Mouse (Mus musculus) G1E (cell line): ENCODE measurements around the gene Gphn. TPM values are rescaled to one million over a fixed set of nuclear protein-coding genes. Genes with fewer than 3 reads are reported as not detected.

Experiments used
- ATAC-seq: 2 replicates; pipeline ENCODE4 v1.8.0; 2016; ENCODE audit warnings: mild to moderate bottlenecking; ENCODE audit not compliant: insufficient number of reproducible peaks, poor library complexity, low FRiP score, severe bottlenecking; ENCODE audit errors: extremely low read depth
- DNase-seq: peaks from one replicate; pipeline ENCODE4 v3.0.0; 2012; ENCODE audit warnings: low spot score
- H3K27me3 ChIP-seq: 2 replicates; pipeline ENCODE4 v1.6.1; 2012; ENCODE audit warnings: mild to moderate bottlenecking, low read length, inconsistent platforms; ENCODE audit not compliant: insufficient read depth
- H3K36me3 ChIP-seq: replicated peaks from 2 replicates; pipeline ENCODE3; 2012; ENCODE audit warnings: mild to moderate bottlenecking, inconsistent platforms
- H3K4me1 ChIP-seq: 2 replicates; pipeline ENCODE4 v1.6.1; 2012; ENCODE audit warnings: low read depth, low read length, inconsistent platforms, mixed read lengths; ENCODE audit not compliant: insufficient read depth
- H3K4me3 ChIP-seq: 2 replicates; pipeline ENCODE4 v1.5.1; 2012; ENCODE audit warnings: low read depth, mild to moderate bottlenecking, inconsistent platforms, low read length, moderate library complexity, mixed read lengths
- H3K9me3 ChIP-seq: replicated peaks from 2 replicates; pipeline ENCODE4 v1.6.1; 2012; ENCODE audit warnings: inconsistent platforms
- CTCF ChIP-seq: IDR thresholded peaks from 2 replicates; pipeline ENCODE4 v1.5.1; 2012; ENCODE audit warnings: low read depth, low read length, inconsistent platforms, mixed read lengths
- GATA1 ChIP-seq: IDR thresholded peaks from 2 replicates; pipeline ENCODE4 v1.6.1; 2012; ENCODE audit warnings: borderline replicate concordance, low read length, inconsistent platforms, mixed read lengths
- GATA2 ChIP-seq: IDR thresholded peaks from 2 replicates; pipeline ENCODE4 v1.6.1; 2012; ENCODE audit warnings: low read depth, low read length, inconsistent platforms, borderline replicate concordance
- POLR2AphosphoS5 ChIP-seq: IDR thresholded peaks from 2 replicates; pipeline ENCODE4 v1.6.1; 2012; ENCODE audit warnings: low read depth, low read length, inconsistent platforms; ENCODE audit not compliant: insufficient replicate concordance
- TAL1 ChIP-seq: conservative IDR thresholded peaks from 2 replicates; pipeline ENCODE4 v1.6.1; 2012; ENCODE audit warnings: low read depth, low read length, inconsistent platforms, mixed read lengths
- polyA plus RNA-seq: library from polyadenylated mRNA; stranded (reverse); fragments of >175 nt; gene quantifications from 2 replicates; pipeline ENCODE4 v1.2.3, GENCODE M21; 2012
- total RNA-seq, 2 experiments: library from RNA; stranded (forward) in 1 of 2; stranded (reverse) in 1 of 2; fragments of 200-1000 nt in 1 of 2; fragments of >200 nt in 1 of 2; fragmentation: Nextera tagmentation in 1 of 2; gene quantifications; 2 replicates each; pipeline ENCODE4 v1.2.3; 2014 to 2017

Gene Gphn
- total and polyA plus RNA-seq, 3 experiments: 18.9 to 68.3 (median 29.1) TPM

DNA sequence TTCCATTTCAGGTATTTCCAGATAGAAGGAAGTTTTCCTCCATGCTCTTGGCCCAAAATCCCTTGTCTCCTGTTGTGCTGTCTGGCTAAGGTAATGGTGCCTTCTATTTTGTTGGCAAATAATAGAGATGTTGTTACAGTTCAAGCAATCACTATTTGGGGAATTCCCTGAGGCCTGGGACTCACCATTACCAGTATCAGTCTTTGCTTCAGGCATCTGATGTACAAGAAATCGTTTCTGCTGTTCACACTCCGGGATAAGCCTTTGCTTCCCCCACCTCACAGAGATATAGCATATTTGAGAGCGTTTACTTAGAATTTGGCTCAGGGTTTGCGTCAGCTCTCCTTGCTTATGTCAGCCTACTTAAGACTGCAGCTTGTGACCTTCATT is 19.6 kb upstream of the Gphn start:
- Histone ChIP-seq H3K27me3 (peaks cover 3% of the 10 kb centered on the region; the same call in 1 of the 2 replicates), H3K4me3 (no peak overlapping the region)

GRCm38 (mm10) chr12:78209856-78210255 is 16.3 kb upstream of the Gphn start:
- no peaks in the 10 kb centered on the region for H3K36me3 ChIP-seq
- no peaks in the 10 kb centered on the region for H3K27me3 ChIP-seq
- no peaks in the 10 kb centered on the region for H3K9me3 ChIP-seq
- TF ChIP-seq POLR2AphosphoS5 (no peak), GATA1 (no peak), GATA2 (no peak), CTCF (no peak), TAL1 (no peak)
- H3K4me3 ChIP-seq: no peak overlapping the region
- peaks cover 4% of the 10 kb centered on the region; the same call in 1 of the 2 replicates for H3K4me1 ChIP-seq
- ATAC-seq (no peak), DNase-seq (no peak)

More for the DNA sequence above, 19.6 kb upstream of the Gphn start:
- ATAC-seq (no peak), DNase-seq (no peak)
- TF ChIP-seq GATA1: no peak
- TF ChIP-seq GATA2: no peak
- TF ChIP-seq TAL1: no peak
- no peak for TF ChIP-seq CTCF
- Histone ChIP-seq H3K36me3 (no peaks in the 10 kb centered on the region), H3K9me3 (no peaks in the 10 kb centered on the region), H3K4me1 (peaks cover 4% of the 10 kb centered on the region; the same call in 1 of the 2 replicates)

- no peaks in the 10 kb centered on the region; the same call in 1 of the 2 replicates for H3K4me1 ChIP-seq
- H3K36me3 ChIP-seq: peaks cover 3% of the 10 kb centered on the region
- TF ChIP-seq CTCF: no peak
- TF ChIP-seq GATA2: no peak
- TF ChIP-seq GATA1: no peak
- TF ChIP-seq TAL1: no peak
- no peak for TF ChIP-seq POLR2AphosphoS5
- H3K9me3 ChIP-seq: no peaks in the 10 kb centered on the region
- H3K27me3 ChIP-seq: no peaks in the 10 kb centered on the region
- H3K4me3 ChIP-seq: no peak overlapping the region
- DNase-seq (no peak), ATAC-seq (no peak)
Measured at GRCm38 (mm10) chr12:78215490-78215889, 10.7 kb upstream of the Gphn start.

GRCm38 (mm10) chr12:78219191-78219825 is 6.9 kb upstream of the Gphn start:
- no peaks in the 10 kb centered on the region for H3K9me3 ChIP-seq
- TF ChIP-seq POLR2AphosphoS5: no peak
- TF ChIP-seq CTCF: no peak
- no peak for TF ChIP-seq GATA1
- TF ChIP-seq TAL1: no peak
- no peak for TF ChIP-seq GATA2
- H3K4me1 ChIP-seq: peaks cover 3% of the 10 kb centered on the region
- DNase-seq: no peak
- H3K36me3 ChIP-seq: peaks cover 3% of the 10 kb centered on the region
- H3K4me3 ChIP-seq: no peak overlapping the region
- H3K27me3 ChIP-seq: no peaks in the 10 kb centered on the region
- ATAC-seq: no peak

- Histone ChIP-seq H3K27me3 (no peaks in the 10 kb centered on the region), H3K4me3 (peak overlapping the region; percentile 99), H3K4me1 (peaks cover 26% of the 10 kb centered on the region), H3K9me3 (no peaks in the 10 kb centered on the region), H3K36me3 (peaks cover 3% of the 10 kb centered on the region)
- ATAC-seq (peak; percentile 16; the same call in 1 of the 2 replicates), DNase-seq (peak; percentile 85)
- TF ChIP-seq CTCF: no peak
Measured at GRCm38 (mm10) chr12:78226519-78226875, 318 bp downstream of the Gphn start.

GRCm38 (mm10) chr12:78227021-78227932 is 1.1 kb downstream of the Gphn start:
- H3K4me1 ChIP-seq: peaks cover 26% of the 10 kb centered on the region
- no peaks in the 10 kb centered on the region for H3K9me3 ChIP-seq
- H3K4me3 ChIP-seq: peak overlapping the region; percentile 99
- no peaks in the 10 kb centered on the region for H3K27me3 ChIP-seq
- DNase-seq: peak; percentile 65
- TF ChIP-seq GATA1 (no peak), POLR2AphosphoS5 (no peak), CTCF (no peak), GATA2 (no peak), TAL1 (no peak)
- H3K36me3 ChIP-seq: peaks cover 3% of the 10 kb centered on the region
- no peak for ATAC-seq

DNA sequence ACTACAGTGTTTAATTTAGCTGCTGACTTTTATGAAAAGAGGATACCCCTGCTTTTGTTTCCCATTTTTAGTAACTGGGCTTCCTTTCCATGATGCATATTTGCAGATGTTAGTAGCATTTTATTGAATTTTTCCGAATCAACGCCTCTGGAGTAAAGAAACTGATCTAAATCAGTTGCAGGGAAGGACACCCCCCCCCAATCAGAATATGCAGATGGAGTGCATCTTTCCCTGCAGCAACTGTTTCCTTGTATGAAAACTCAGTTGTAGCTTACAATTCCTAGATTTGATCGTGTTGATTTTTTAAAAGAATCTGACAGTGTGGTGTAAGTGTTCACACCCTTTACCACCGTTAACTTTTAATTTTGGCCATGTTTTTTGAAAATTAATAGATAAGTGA is 2.0 kb downstream of the Gphn start:
- TF ChIP-seq TAL1 (no peak), GATA1 (no peak), POLR2AphosphoS5 (no peak), CTCF (no peak), GATA2 (no peak)
- H3K27me3 ChIP-seq: no peaks in the 10 kb centered on the region
- ATAC-seq (no peak), DNase-seq (no peak)
- peaks cover 26% of the 10 kb centered on the region for H3K4me1 ChIP-seq
- no peaks in the 10 kb centered on the region for H3K9me3 ChIP-seq
- H3K36me3 ChIP-seq: peaks cover 3% of the 10 kb centered on the region
- no peak overlapping the region; the same call in 1 of the 2 replicates for H3K4me3 ChIP-seq
